Mouse (Mus musculus): ENCODE data around the gene 6430628N08Rik. TPM values are rescaled to one million over a fixed set of nuclear protein-coding genes. Genes with fewer than 3 reads are reported as not detected.
A peak's percentile ranks its signal among the peaks of the same experiment; 100 is the strongest.

The 6430628N08Rik gene
- total RNA-seq (2021), result not detected

DNA sequence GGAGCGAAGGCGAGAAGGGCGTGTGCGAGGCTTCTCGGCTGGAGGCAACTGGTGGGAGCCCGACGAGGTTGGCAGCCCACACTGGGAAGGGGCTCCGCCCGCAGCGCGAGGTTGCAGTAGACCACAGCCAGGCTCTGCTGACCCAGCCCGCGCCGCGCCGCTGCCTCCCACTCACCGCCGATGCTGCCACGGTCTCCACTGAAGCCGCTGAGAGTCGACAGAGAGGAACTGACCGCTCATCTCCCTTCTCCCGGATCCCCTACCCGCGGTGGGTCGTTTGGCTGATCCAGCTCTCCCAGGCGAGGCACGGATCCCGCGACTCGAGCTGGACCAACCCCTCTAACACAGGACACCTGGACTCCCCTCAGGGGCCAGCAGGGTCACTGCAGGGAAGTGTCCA lies at the start of gene 6430628N08Rik:
TSS of gene 6430628N08Rik (plus strand) at position 113 of the 400 bp plus-strand sequence.
- DNase-seq, result no peak

GRCm38 (mm10) chr4:115840842-115841241 lies 49.6 kb upstream of the 6430628N08Rik start:
- DNase-seq, result no peak

DNA sequence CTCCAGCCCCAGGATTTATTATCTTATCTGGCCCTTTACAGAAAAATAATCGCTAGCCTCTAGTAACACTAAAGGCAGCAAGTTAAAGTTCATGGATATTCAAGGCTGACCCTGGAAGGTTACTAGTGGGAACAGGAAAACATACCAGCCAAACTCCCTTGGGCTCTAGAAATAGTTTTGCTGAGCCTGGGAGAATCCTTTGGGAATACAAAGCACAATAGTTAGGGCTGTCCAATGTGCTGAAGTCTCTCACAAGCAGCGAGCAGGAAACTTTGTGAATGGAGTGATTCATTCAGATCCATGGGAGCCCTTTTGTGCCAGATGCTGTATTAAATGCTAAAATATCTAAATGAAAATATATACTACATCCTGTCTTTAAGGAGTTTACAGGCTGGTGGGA lies 43.8 kb upstream of the 6430628N08Rik start:
- no peak for DNase-seq

DNA sequence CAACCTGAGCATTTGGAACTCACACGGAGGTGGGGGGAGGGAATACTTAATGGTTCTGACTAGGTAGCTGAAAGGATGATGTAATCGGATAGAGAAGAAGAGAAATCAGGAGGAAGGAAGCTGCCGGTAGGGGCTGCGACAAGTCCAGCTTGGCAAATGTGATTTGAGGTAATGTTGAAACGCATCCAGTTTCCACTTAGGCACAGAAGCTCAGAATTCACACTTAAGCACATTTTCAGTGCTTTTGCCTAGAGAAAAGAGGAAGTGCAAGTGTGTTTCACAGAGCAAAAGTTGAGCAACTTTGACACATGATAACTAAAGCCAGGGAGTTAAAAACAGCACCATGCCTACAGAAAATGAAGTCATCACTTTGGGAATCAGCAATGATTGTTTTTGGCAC lies 43.1 kb upstream of the 6430628N08Rik start:
- DNase-seq, result no peak

DNA sequence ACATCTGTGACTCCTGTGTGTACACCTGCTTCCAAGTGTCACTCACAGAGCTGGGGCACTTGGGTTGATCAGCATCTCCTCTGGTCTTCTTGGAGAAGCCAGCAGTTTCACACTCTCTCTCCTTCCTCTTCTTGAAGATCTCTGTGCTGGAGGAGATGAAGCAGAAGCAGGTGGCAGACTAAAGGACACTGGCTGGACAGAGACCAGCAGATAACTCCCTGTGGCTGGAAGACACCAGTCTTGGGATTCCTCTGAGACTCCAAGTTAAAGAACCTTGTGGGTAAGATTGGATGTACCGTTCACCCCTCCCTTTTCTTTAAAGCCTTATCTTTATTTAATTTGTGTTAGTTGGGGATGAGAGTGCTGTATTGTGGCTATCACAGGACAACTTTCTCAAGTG lies 42.4 kb upstream of the 6430628N08Rik start:
- DNase-seq, result no peak

DNA sequence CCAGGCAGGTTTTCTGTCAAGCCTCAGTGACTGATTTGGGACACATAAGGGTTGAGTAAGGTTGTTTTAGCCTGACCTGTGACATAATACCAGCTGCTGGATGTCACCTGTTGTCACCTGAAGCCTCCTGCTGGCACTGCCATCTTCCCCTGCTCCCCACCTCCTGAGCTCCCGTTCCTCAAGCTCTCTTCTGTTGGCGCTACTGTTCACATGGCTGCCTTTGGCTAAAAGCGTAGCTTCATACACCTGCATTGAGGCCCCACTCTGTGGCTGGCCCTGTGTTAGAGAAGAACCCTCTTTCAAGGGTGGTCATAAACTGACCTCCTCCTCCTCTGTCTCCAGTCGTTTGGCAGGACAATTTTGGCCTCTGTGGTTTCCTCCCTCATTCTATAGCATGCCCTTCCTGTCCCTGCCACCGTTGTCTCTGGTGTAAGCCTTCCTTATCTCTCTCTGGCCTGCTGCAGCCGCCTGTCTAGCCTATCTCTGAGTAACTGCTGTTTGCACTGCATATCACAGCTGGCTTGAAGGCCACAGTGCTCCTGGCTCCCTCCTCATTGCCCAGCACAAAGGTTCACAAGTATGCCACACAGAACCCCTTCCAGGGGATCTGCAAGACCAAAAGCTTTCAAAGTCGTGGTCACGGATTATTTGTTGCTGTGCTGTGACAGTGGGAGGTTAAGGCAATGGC lies 41.3 kb upstream of the 6430628N08Rik start:
- DNase-seq, result no peak

- DNase-seq, result no peak
Measured at GRCm38 (mm10) chr4:115850111-115850510, 40.4 kb upstream of the 6430628N08Rik start.

- no peak for DNase-seq
Measured at GRCm38 (mm10) chr4:115850631-115851030, 39.8 kb upstream of the 6430628N08Rik start.

DNA sequence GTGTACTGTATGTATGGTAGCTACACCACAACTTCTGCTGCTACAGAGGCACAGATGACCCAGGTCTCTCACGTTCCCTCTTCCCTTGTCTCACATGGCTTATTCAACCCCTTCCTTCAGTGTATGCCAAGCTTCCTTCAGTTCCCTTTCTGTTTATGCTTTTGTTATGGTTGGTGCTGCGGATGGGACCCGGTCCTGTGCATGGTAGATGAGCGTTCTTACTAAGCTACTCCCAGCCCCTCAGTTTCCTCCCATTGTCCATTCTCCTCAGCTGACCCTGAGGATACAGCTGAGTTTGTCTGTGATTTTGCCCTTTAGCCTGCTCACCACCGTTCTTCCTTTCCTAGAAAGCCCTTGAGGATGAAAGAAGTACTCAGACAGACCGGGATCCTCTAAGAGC lies 38.9 kb upstream of the 6430628N08Rik start:
- no peak for DNase-seq

GRCm38 (mm10) chr4:115855100-115855499 lies 35.4 kb upstream of the 6430628N08Rik start:
- DNase-seq, result no peak

GRCm38 (mm10) chr4:115855609-115856008 lies 34.9 kb upstream of the 6430628N08Rik start:
- DNase-seq, result no peak

GRCm38 (mm10) chr4:115856282-115856681 lies 34.2 kb upstream of the 6430628N08Rik start:
- no peak for DNase-seq

DNA sequence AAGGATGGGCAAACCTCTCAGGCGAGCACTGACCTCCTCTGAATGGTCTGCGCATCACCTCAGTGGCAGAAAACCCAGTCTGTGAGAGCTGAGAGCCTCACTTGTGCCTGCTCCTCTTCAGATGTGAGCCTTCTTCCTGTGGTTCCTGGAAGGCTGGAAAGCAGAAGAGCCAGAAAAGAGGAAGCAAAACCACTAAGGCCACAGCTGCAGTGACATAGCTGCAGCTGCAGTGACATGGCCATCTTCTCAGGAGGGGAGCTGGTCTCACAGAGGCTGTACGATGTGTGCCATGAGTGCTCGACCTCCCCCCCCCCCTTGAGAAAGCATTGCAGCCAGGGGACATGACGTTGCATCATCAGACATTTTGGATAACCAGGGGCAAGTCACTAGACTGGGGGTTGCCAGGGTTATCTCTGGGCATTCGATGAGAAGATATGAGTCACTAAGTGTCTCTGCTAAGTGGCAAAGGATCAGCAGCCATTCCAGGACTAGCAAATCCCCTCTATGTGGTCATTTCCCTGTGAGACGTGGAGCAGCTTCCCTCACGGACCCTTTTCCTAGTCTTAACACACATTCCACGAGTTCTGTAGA lies 33.1 kb upstream of the 6430628N08Rik start:
- DNase-seq, result no peak

DNA sequence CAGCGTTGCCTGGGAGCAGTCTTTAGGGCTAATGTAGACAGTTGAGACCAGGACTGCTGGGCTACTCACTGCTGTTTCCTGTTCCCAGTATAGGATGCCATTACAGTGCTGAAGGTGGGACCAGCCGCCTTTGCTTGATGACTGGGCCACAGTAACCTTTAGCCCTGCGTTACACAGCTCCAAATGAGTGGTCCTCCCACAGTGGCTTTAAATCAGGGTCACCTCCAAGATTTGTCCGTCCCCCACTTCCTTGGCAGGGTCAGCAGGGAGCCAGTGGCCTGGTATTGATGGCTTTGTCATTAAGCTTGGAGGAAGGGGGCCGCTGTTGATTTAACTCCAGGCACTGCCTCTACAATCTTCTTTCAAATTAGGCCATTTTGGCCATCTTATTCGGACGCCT lies 27.1 kb upstream of the 6430628N08Rik start:
- no peak for DNase-seq

GRCm38 (mm10) chr4:115863880-115864279 lies 26.6 kb upstream of the 6430628N08Rik start:
- DNase-seq, result no peak

- DNase-seq, result no peak
Measured at GRCm38 (mm10) chr4:115869512-115870210, 20.8 kb upstream of the 6430628N08Rik start.

DNA sequence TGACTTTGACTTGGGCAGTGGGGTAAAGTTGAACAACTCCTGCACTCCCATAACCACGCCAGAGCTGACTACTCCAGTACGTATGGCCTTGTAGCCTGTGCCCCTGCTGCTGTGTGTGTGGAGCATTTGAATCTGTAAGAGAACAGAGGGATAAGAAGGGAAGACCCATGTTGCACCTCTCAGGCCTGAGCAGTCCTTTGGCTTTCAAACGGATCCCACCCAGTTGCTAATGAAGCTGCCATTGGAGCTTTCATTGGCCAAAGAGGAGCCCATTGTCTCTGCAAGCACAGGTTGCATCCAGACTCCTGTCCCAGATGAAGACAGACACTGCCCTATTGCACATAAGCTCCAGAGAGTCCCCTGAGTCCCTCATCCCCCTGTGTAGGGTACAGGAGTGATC lies 17.2 kb upstream of the 6430628N08Rik start:
- DNase-seq, result no peak

GRCm38 (mm10) chr4:115878216-115878678 lies 12.2 kb upstream of the 6430628N08Rik start:
- peak; percentile 9 for DNase-seq

GRCm38 (mm10) chr4:115878828-115879227 lies 11.6 kb upstream of the 6430628N08Rik start:
- DNase-seq, result no peak

DNA sequence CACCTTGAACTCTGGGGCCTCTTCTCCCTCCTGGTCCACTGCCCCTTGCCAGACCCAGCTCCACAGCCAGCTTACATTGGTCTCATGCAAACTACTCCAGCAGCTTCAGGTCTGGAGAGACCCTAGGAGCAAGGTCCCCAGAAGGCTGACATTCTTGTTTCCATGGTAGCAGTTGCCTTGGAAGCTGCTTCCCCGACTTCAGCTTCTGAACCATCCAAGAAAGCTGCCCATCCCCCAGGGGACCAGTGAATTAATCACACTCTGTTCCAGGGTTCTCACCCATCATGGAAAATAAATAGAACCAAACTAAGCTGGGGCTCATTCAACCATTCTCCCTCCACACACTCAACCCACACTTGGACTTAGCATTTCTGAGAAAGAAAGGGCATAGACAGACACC lies 9.3 kb upstream of the 6430628N08Rik start:
- no peak for DNase-seq

GRCm38 (mm10) chr4:115882195-115882594 lies 8.3 kb upstream of the 6430628N08Rik start:
- DNase-seq, result no peak

DNA sequence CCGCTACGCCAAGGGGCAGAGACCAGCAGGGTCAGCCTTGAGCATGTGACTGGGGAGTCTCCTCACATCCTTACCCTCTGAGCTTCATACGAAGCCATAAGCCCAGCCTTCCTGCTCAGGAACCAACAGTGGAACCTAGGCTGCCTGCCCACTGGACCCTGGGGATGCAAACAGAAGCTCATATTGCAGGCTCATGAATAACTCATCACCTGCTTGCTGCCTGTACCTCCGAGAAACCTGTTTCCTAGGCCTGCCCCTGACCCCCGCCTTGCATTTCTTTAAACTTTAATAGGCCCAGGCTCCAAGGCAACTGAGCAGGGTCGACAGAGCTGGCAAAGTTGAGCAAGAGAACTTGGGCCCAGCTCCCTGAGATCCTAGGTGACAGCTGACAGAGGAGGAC lies 6.4 kb upstream of the 6430628N08Rik start, which contains the start of gene Kncn:
TSS of gene Kncn (plus strand) at position 379 of the 400 bp plus-strand sequence.
- DNase-seq, result no peak

DNA sequence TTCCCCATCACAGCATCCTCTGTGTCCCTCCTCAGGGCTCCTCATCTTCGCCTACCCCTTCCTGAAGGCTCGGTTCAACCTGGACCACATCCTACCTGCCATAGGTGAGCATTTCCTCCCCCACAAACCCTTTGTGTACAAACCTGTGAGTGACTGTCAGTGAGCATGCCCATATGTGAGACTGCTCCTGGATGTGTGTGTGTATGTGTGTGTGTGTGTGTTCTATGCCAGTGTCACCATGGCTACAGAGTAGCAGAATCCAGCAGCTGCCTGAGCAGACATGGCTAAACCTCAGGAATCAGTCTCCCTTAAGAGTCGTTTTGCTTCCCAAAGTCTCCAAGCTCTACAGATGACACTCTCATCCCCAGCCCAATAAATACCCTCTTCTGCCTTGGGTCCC lies 4.6 kb upstream of the 6430628N08Rik start:
- no peak for DNase-seq

DNA sequence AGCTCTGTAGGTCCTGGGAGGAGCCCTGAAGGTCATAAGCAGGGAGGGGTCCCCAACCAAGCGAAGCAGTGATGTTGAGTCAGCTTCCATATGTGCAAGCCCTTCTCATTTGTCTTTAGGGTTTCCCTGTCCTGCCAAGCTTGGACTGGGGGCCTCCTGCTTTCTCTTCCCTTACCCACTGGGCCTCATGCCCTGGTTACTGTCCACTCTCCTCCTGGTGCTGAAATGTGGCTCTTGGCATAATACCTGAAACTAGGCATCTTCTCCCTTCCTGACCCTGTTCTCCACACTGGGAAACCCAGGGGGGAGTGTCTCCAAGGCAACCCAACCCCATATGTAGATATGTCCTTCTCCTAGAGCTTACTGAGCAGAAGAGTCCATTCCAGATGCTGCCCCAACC lies 3.6 kb upstream of the 6430628N08Rik start:
- peak; percentile 31 for DNase-seq
